Mouse (Mus musculus) embryonic fibroblast, embryonic 13.5 days (primary cell): ENCODE measurements around the gene Zdhhc22. TPM values are rescaled to one million over a fixed set of nuclear protein-coding genes. Genes with fewer than 3 reads are reported as not detected.

ENCODE experiments used
- H3K27ac ChIP-seq: 2 replicates; pipeline ENCODE4 v1.5.1; 2012; ENCODE audit warnings: low read length, control low read depth, inconsistent platforms; ENCODE audit not compliant: insufficient read depth
- H3K4me1 ChIP-seq: 2 replicates; pipeline ENCODE4 v1.6.1; 2011; ENCODE audit warnings: low read length; ENCODE audit not compliant: control insufficient read depth, insufficient read depth
- H3K4me3 ChIP-seq: 2 replicates; pipeline ENCODE4 v1.5.1; 2011; ENCODE audit warnings: mild to moderate bottlenecking, control low read depth, low read length; ENCODE audit not compliant: insufficient read depth
- CTCF ChIP-seq: IDR thresholded peaks from 2 replicates; pipeline ENCODE4 v1.5.1; 2011; ENCODE audit warnings: mild to moderate bottlenecking, control low read depth, low read length, moderate library complexity, borderline replicate concordance; ENCODE audit not compliant: insufficient read depth
- POLR2A ChIP-seq: IDR thresholded peaks from 2 replicates; pipeline ENCODE4 v1.6.1; 2011; ENCODE audit warnings: low read depth, mild to moderate bottlenecking, control low read depth, low read length, moderate library complexity
- polyA plus RNA-seq: library from polyadenylated mRNA; stranded (reverse); fragments of >200 nt; gene quantifications from 2 replicates; pipeline ENCODE4 v1.2.4, GENCODE M21; 2011; ENCODE audit warnings: low read depth; ENCODE audit not compliant: missing spikeins, insufficient read length

Gene Zdhhc22
- polyA plus RNA-seq, 1 experiment: not detected

DNA sequence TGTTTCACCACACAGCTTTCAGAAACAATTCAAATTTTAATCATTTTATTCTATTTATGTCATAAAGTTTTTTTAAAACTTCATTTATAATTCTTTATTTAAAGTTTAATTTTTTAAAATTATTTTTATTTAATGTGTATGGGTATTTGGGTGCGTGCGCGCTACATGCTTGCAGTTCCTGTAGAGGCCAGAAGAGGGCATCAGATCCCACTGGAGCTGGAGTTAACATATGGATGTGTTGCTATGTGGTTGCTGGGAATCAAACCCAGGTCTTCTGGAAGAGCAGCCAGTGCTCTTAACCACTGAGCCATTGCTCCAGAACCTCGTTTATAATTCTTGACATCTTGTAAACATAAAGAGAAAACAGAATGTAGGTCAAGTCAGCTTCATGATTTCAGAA is 8.5 kb upstream of the Zdhhc22 start:
- TF ChIP-seq POLR2A (no peak), CTCF (0 out of 2 replicates have a peak, but pooled peaks have one; percentile 8)
- Histone ChIP-seq H3K4me3 (no peak overlapping the region), H3K27ac (no peak overlapping the region), H3K4me1 (no peaks in the 10 kb centered on the region)

GRCm38 (mm10) chr12:86995931-86996330 is 5.7 kb upstream of the Zdhhc22 start:
- Histone ChIP-seq H3K27ac (no peak overlapping the region), H3K4me3 (no peak overlapping the region), H3K4me1 (no peaks in the 10 kb centered on the region)
- TF ChIP-seq POLR2A (no peak), CTCF (no peak)

DNA sequence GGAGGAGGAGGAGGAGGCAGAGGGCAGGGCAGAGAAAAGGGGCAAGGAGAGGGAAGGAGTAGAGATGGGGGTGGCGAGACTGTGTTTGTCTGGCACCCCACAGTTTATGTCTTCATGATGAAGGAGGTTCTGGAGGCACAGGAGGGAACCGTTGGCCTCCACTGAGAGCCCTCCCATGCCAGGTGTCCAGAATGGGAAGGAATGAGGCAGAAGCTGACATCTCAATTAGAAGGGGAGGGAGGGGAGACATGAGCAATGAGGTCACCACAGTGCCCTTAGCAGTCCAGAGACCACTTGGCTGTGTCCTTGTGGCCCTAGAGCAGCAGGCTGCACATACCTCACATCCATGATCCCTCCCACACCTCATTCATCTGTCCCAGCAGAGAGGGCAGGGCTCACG is 4.5 kb upstream of the Zdhhc22 start:
- H3K27ac ChIP-seq: no peak overlapping the region
- TF ChIP-seq CTCF (no peak), POLR2A (no peak)
- H3K4me1 ChIP-seq: no peaks in the 10 kb centered on the region
- H3K4me3 ChIP-seq: no peak overlapping the region

DNA sequence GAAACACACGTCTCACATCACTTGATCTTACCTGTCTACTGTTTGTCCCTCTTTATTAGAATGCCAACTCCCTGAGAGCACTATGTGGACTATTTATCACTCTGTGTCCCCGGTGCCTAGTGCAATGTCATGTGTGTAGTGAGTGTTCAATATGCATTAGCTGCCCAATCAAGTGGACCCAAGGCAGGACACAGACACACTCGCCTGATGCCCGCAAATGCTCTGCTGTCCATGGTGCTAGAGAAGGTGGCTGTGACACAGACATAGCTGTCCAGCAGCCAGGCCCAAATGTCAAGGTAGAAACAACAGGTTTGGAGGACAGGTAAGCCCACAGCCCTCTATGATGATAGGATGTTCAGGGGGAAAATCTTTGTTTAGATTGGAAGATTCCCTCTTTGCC is 3.9 kb upstream of the Zdhhc22 start:
- TF ChIP-seq CTCF (no peak), POLR2A (no peak)
- H3K4me1 ChIP-seq: no peaks in the 10 kb centered on the region; the same call in 1 of the 2 replicates
- H3K4me3 ChIP-seq: no peak overlapping the region
- no peak overlapping the region for H3K27ac ChIP-seq

GRCm38 (mm10) chr12:86990755-86991110 is 503 bp upstream of the Zdhhc22 start:
- Histone ChIP-seq H3K4me1 (no peaks in the 10 kb centered on the region; the same call in 1 of the 2 replicates), H3K4me3 (no peak overlapping the region), H3K27ac (no peak overlapping the region)
- TF ChIP-seq CTCF (no peak), POLR2A (no peak)

GRCm38 (mm10) chr12:86989378-86989777 is 852 bp downstream of the Zdhhc22 start:
- Histone ChIP-seq H3K27ac (no peak overlapping the region), H3K4me1 (no peaks in the 10 kb centered on the region; the same call in 1 of the 2 replicates), H3K4me3 (no peak overlapping the region)
- no peak for TF ChIP-seq CTCF

GRCm38 (mm10) chr12:86988227-86988626 is 2.0 kb downstream of the Zdhhc22 start:
- H3K27ac ChIP-seq: no peak overlapping the region
- no peak overlapping the region for H3K4me3 ChIP-seq
- H3K4me1 ChIP-seq: no peaks in the 10 kb centered on the region; the same call in 1 of the 2 replicates
- TF ChIP-seq CTCF: no peak
- no peak for TF ChIP-seq POLR2A

GRCm38 (mm10) chr12:86986562-86986961 is 3.7 kb downstream of the Zdhhc22 start:
- Histone ChIP-seq H3K4me3 (no peak overlapping the region), H3K27ac (no peak overlapping the region), H3K4me1 (no peaks in the 10 kb centered on the region; the same call in 1 of the 2 replicates)
- TF ChIP-seq POLR2A (no peak), CTCF (no peak)

DNA sequence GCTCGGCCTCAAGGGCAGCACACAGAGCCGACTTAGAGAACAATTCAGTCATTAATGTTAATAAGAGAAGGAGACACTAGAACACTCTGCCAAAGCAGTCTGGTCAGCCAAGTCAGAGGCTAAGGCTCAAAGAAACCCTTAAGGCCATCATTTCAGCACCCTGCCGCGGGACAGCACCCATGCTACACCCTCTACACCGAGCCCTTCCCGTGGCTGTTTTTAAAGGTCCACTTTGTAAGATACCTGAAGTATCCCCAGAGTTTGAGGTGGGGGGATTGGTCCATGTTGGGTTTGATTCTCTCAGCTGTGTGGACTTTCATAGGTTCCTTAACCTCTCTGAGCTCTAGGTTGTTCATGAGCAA is 6.1 kb downstream of the Zdhhc22 start:
- no peak overlapping the region for H3K4me3 ChIP-seq
- H3K27ac ChIP-seq: no peak overlapping the region
- H3K4me1 ChIP-seq: no peaks in the 10 kb centered on the region
- no peak for TF ChIP-seq CTCF
- no peak for TF ChIP-seq POLR2A

DNA sequence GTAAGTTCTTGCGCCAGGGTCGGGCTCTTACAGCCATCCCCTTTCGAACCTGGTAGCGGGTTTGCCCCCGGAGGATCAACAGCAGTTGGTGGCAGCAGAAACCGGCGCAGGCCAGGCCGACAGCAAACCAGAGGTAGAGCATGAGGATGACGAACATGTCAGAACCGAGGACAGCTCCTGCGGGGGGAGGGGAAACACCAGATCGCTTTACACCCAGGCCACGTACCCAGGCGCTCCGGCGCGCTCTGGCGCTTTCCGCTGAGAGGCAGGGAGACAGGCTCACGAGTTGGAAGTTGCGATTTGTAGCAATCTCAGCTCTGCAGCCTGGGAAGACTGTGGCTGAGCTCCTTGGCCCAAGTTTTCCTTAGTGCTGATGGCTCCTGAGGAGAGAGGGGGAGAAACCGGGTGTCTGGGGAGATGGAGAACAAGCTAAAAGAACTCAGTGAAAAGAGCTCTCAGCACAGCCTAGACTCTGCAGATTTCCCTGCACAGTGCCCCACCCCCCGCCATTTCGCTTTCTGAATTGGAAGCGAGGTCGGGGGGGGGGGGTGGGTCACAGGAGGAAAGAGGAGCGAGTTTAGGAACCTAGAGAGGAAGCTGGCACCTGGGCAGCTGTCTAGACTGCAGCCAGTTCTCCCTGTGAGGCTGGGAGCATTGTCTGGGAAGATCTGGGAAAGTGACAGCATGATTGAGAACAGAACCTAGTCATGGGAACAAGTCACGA is 6.6 kb downstream of the Zdhhc22 start:
- TF ChIP-seq POLR2A (no peak), CTCF (no peak)
- Histone ChIP-seq H3K4me3 (no peak overlapping the region), H3K4me1 (no peaks in the 10 kb centered on the region), H3K27ac (no peak overlapping the region)
